Mouse (Mus musculus): ENCODE results near the gene Cldn10. TPM values are rescaled to one million over a fixed set of nuclear protein-coding genes. Genes with fewer than 3 reads are reported as not detected.

The Cldn10 gene
- polyA plus RNA-seq, 1 experiment: 0.16 TPM

DNA sequence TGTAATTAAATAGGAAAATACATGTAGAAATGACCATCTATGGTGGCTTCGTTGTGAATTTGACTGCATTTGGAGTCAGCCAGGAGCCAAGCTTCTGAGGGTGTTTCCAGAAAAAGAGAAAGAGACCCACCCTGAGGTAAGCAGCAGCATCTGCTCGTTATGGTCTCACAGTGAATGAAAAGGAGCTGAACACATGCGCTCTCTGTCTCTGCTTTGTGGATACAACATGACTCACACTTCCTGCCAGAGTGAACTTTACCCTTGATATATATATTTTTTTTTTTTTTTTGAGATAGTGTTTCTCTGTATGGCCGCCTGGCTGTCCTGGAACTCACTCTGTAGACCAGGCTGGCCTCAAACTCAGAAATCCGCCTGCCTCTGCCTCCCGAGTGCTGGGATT lies 35.6 kb downstream of the Cldn10 start:
- TF ChIP-seq POLR2A (IDR thresholded peaks at IDR 0.05; ENCODE audit: low read depth, low read length) (no peak), CTCF (IDR thresholded peaks at IDR 0.05; ENCODE audit: extremely low read depth, insufficient read length, insufficient replicate concordance, low read depth, low read length) (no peak)
- WGBS: 41% methylated on average over 6 of the region's 6 CpGs
- Histone ChIP-seq H3K36me3 (ENCODE audit: control insufficient read depth, insufficient read depth, low read length) (no peaks in the 10 kb centered on the region), H3K27ac (ENCODE audit: insufficient read depth, low read depth, low read length) (no peak overlapping the region), H3K4me1 (ENCODE audit: control insufficient read depth, insufficient read depth, insufficient read length, low read length) (no peaks in the 10 kb centered on the region), H3K27me3 (ENCODE audit: control insufficient read depth, insufficient read depth, low read length) (no peaks in the 10 kb centered on the region), H3K4me3 (ENCODE audit: low read depth, low read length) (no peak overlapping the region)

DNA sequence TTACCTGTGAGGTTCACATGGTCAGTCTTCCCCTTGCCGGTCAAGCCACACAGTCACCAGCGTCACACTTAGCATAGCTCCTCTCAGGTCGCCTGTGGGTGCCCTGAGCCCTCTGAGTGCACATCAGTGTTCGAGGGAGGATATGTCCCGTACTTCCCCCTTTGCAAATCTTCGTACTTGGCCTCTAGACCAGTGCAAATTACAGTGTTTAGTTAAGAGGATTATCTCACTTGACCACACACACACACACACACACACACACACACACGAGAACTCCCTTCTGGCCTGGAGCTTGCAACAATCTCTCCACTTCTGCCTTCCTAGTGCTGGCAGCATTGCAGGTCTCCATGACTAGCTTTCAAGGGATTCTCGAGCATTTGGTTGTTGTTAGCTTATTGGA lies 38.6 kb downstream of the Cldn10 start:
- Histone ChIP-seq H3K4me1 (ENCODE audit: control insufficient read depth, insufficient read depth, insufficient read length, low read length) (no peaks in the 10 kb centered on the region), H3K36me3 (ENCODE audit: control insufficient read depth, insufficient read depth, low read length) (no peaks in the 10 kb centered on the region), H3K4me3 (ENCODE audit: low read depth, low read length) (no peak overlapping the region), H3K27ac (ENCODE audit: insufficient read depth, low read depth, low read length) (no peak overlapping the region), H3K27me3 (ENCODE audit: control insufficient read depth, insufficient read depth, low read length) (no peaks in the 10 kb centered on the region)
- TF ChIP-seq POLR2A (IDR thresholded peaks at IDR 0.05; ENCODE audit: low read depth, low read length): no peak
- TF ChIP-seq CTCF (IDR thresholded peaks at IDR 0.05; ENCODE audit: extremely low read depth, insufficient read length, insufficient replicate concordance, low read depth, low read length): no peak
- WGBS: 73% methylated on average over 8 of the region's 8 CpGs

DNA sequence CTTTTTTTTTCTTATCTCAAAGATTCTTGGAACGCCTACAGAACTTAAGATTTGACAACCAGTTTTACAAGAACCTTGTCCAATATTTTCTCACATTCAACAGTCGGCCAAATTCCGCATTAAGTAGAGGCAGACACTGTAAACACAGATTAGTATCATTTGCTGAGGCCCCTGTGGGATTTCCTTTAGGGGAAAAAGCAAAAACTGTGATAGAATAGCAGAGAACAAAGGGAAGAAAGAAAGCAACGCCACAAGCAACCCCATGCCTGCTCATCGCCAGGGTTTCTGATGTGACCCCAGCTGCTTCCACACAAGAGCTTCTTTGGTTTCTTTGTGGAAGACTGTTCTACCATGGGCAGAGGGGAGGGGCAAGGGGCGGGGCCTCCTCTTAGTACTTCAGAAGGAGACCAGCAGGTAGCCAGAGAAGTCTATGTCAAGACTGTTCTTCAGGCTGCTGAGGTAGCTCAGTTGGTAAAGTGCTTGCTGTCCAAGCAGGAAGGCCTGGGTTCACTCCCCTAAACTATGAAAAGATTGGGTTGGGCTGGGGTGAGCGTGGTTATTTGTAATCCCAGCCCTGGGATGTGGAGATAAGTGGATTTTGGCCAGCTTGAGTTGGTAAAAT lies 39.7 kb downstream of the Cldn10 start:
- 36% methylated on average over 7 of the region's 7 CpGs for WGBS
- Histone ChIP-seq H3K36me3 (ENCODE audit: control insufficient read depth, insufficient read depth, low read length) (no peaks in the 10 kb centered on the region), H3K4me3 (ENCODE audit: low read depth, low read length) (no peak overlapping the region), H3K27me3 (ENCODE audit: control insufficient read depth, insufficient read depth, low read length) (no peaks in the 10 kb centered on the region), H3K27ac (ENCODE audit: insufficient read depth, low read depth, low read length) (no peak overlapping the region), H3K4me1 (ENCODE audit: control insufficient read depth, insufficient read depth, insufficient read length, low read length) (no peaks in the 10 kb centered on the region)
- TF ChIP-seq CTCF (IDR thresholded peaks at IDR 0.05; ENCODE audit: extremely low read depth, insufficient read length, insufficient replicate concordance, low read depth, low read length) (no peak), POLR2A (IDR thresholded peaks at IDR 0.05; ENCODE audit: low read depth, low read length) (no peak)

DNA sequence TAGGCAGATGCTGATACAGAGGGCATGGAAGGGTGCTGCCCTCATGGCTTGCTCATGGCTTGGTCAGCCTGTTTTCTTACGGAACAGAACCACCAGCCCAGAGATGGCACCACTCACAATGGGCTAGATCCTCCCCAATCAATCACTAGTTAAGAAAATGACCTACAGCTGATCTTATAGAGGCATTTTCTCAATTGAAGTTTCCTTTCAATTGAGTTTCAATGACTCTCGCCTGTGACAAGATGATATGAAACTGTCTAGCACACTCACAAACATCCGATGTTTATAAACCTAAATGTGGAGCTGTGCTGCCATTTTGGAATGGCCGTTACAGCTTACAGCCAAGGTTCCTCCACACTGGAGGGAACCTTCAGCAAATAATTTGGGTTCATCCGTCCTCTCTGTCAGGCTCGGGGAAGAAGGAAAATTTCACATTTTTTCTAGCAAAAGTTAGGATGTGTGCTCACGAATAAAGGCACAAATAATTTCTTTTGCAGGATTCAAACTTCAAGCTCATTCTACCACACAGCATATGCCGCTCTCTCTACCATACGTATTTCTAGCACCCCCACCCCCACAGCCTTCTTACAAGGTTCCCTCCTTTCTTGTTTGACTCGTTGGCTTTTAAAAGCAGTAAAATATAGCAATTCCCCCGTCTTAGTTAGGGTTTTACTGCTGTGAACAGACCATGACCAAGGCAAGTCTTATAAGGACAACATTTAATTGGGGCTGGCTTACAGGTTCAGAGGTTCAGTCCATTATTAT lies 41.8 kb downstream of the Cldn10 start:
- TF ChIP-seq POLR2A (IDR thresholded peaks at IDR 0.05; ENCODE audit: low read depth, low read length): no peak
- no peak for TF ChIP-seq CTCF (IDR thresholded peaks at IDR 0.05; ENCODE audit: extremely low read depth, insufficient read length, insufficient replicate concordance, low read depth, low read length)

DNA sequence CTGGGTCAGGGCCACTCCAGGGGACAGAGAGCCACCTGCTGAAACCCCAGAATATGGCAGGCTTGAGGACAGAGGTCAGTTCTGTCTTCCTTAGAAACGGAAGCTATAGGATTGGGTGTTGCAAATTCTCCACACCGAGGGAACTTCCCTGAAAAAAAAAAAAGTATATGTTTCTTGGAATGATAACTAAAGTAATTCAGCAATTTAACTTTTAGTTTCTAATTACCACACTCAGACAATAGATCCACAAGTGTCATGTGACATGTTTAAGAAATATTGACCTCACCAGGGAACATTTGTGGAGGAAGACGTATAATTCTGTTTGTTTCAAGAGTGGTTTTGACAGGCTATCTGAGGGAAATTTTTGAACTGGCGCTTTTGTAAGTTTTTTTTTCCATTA lies 43.9 kb downstream of the Cldn10 start:
- no peak for TF ChIP-seq CTCF (IDR thresholded peaks at IDR 0.05; ENCODE audit: extremely low read depth, insufficient read length, insufficient replicate concordance, low read depth, low read length)
- TF ChIP-seq POLR2A (IDR thresholded peaks at IDR 0.05; ENCODE audit: low read depth, low read length): no peak
- Histone ChIP-seq H3K27ac (ENCODE audit: insufficient read depth, low read depth, low read length) (no peak overlapping the region), H3K4me3 (ENCODE audit: low read depth, low read length) (no peak overlapping the region), H3K4me1 (ENCODE audit: control insufficient read depth, insufficient read depth, insufficient read length, low read length) (no peaks in the 10 kb centered on the region), H3K27me3 (ENCODE audit: control insufficient read depth, insufficient read depth, low read length) (no peaks in the 10 kb centered on the region), H3K36me3 (ENCODE audit: control insufficient read depth, insufficient read depth, low read length) (no peaks in the 10 kb centered on the region)
- 51% methylated on average over 4 of the region's 4 CpGs for WGBS

More for the DNA sequence above, 41.8 kb downstream of the Cldn10 start:
- no peak overlapping the region for H3K27ac ChIP-seq (ENCODE audit: insufficient read depth, low read depth, low read length)
- 84% methylated on average over 11 of the region's 11 CpGs for WGBS
- H3K27me3 ChIP-seq (ENCODE audit: control insufficient read depth, insufficient read depth, low read length): no peaks in the 10 kb centered on the region
- H3K36me3 ChIP-seq (ENCODE audit: control insufficient read depth, insufficient read depth, low read length): no peaks in the 10 kb centered on the region
- H3K4me1 ChIP-seq (ENCODE audit: control insufficient read depth, insufficient read depth, insufficient read length, low read length): no peaks in the 10 kb centered on the region
- no peak overlapping the region for H3K4me3 ChIP-seq (ENCODE audit: low read depth, low read length)

DNA sequence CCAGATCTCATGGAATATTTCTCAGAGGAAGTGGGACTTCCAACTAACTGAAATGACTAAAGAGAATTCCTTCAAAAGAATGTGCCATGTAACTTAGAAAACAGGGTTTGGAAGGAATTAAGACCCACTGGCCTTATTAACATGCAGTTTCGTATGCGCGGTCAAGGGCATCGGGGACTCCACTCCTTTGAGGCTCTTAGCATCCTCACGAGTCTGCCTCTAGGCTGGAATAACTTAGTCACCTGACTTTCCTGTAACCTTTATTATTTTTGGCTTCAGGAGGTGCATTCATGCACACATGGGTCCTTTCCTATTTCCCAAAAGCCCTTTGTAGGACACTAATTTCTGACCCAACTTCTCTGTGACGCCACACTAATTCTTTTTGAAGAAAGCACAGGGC lies 45.5 kb downstream of the Cldn10 start:
- WGBS: 91% methylated on average over 6 of the region's 6 CpGs
- Histone ChIP-seq H3K36me3 (ENCODE audit: control insufficient read depth, insufficient read depth, low read length) (no peaks in the 10 kb centered on the region), H3K27ac (ENCODE audit: insufficient read depth, low read depth, low read length) (no peak overlapping the region), H3K4me1 (ENCODE audit: control insufficient read depth, insufficient read depth, insufficient read length, low read length) (no peaks in the 10 kb centered on the region), H3K27me3 (ENCODE audit: control insufficient read depth, insufficient read depth, low read length) (no peaks in the 10 kb centered on the region), H3K4me3 (ENCODE audit: low read depth, low read length) (no peak overlapping the region)
- TF ChIP-seq CTCF (IDR thresholded peaks at IDR 0.05; ENCODE audit: extremely low read depth, insufficient read length, insufficient replicate concordance, low read depth, low read length) (no peak), POLR2A (IDR thresholded peaks at IDR 0.05; ENCODE audit: low read depth, low read length) (no peak)

DNA sequence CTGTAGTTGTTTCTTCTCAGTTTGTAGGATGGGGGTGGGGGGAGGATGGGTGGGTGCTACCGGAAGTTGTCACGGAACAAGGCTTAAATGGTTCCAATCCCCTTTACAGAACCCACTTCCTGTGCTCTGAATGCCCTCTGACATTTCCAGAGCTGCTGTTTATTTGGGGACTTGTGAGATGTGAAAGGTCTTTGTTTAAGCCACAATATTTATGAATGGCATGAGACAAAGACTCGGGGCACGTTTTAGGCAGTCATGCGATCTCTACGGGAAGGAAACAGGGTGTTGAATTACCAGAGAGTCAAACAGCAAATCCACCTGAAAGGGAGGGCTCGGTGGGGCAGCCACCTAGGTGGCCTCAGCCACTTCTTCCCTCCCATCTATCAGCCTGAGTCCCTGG lies 46.6 kb downstream of the Cldn10 start:
- Histone ChIP-seq H3K4me3 (ENCODE audit: low read depth, low read length) (no peak overlapping the region), H3K27me3 (ENCODE audit: control insufficient read depth, insufficient read depth, low read length) (no peaks in the 10 kb centered on the region), H3K36me3 (ENCODE audit: control insufficient read depth, insufficient read depth, low read length) (no peaks in the 10 kb centered on the region), H3K4me1 (ENCODE audit: control insufficient read depth, insufficient read depth, insufficient read length, low read length) (no peaks in the 10 kb centered on the region), H3K27ac (ENCODE audit: insufficient read depth, low read depth, low read length) (no peak overlapping the region)
- TF ChIP-seq POLR2A (IDR thresholded peaks at IDR 0.05; ENCODE audit: low read depth, low read length) (no peak), CTCF (IDR thresholded peaks at IDR 0.05; ENCODE audit: extremely low read depth, insufficient read length, insufficient replicate concordance, low read depth, low read length) (no peak)
- 22% methylated on average over 7 of the region's 7 CpGs for WGBS
